Mouse (Mus musculus): ENCODE measurements around the gene Ints6. TPM values are rescaled to one million over a fixed set of nuclear protein-coding genes. Genes with fewer than 3 reads are reported as not detected.

Gene Ints6
- total and polyA plus RNA-seq, 2 experiments from 2014 or later = 9.1 to 20.3 TPM

DNA sequence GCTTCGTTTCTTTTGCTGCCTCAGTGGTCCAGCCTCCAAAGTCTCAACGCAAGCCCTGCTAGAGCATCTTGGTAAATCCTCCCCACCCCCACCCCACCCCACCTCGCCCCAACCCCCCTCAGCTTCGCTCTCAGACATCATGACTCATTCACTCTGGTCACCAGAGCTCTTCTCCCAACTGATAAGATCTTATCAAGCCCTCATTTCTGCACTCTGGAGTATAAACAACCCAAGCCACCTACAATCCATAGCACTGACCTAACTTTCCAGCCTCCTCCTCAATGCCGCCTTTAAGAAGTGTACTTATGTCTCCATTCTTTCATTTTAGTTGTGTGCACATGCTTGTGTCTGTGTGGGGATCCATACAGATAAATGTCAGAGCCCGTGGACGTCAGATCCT lies 34.8 kb upstream of the Ints6 start:
- no peak overlapping the region for H3K4me3 ChIP-seq (ENCODE audit: low read depth, low read length)
- H3K9ac ChIP-seq = no peak overlapping the region
- 86% methylated on average over 7 of the region's 7 CpGs for whole genome bisulfite sequencing
- no peaks in the 10 kb centered on the region for H3K9me3 ChIP-seq (ENCODE audit: low read length)
- no peak overlapping the region for H3K4me2 ChIP-seq (ENCODE audit: low read depth)
- DNase-seq (no peak), ATAC-seq (no peak)
- H3K27ac ChIP-seq (ENCODE audit: low read depth, low read length) = no peak overlapping the region
- TF ChIP-seq CTCF (IDR thresholded peaks at IDR 0.05; ENCODE audit: low read depth) = no peak
- no peaks in the 10 kb centered on the region for H3K4me1 ChIP-seq (ENCODE audit: insufficient read depth)
- H3K27me3 ChIP-seq (ENCODE audit: insufficient read depth, low read length) = no peaks in the 10 kb centered on the region
- H3K36me3 ChIP-seq (ENCODE audit: insufficient read depth) = no peaks in the 10 kb centered on the region

DNA sequence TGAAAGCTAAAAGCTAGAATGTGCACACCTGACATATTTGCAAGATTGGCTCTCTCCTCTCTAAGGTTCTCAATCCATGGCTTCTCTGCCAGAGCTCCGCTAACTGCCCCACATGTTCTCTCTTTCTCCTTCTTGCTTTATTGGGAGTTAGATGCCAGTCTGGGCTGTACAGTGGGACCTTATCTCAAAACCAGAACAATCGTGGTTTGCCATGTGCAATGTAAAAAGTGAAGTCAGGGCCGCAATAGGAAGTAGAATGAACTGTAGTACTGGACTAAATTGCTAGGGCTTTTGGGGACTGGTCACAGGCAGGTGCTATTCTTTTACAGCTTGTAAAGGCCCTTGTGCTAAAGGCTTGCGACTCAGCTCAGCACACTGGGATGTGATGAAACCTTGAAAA lies 28.3 kb upstream of the Ints6 start:
- TF ChIP-seq CTCF (IDR thresholded peaks at IDR 0.05; ENCODE audit: low read depth) = no peak
- Histone ChIP-seq H3K27me3 (ENCODE audit: insufficient read depth, low read length) (no peaks in the 10 kb centered on the region), H3K4me2 (ENCODE audit: low read depth) (no peak overlapping the region), H3K27ac (ENCODE audit: low read depth, low read length) (no peak overlapping the region), H3K4me3 (ENCODE audit: low read depth, low read length) (no peak overlapping the region), H3K36me3 (ENCODE audit: insufficient read depth) (no peaks in the 10 kb centered on the region), H3K9ac (no peak overlapping the region), H3K9me3 (ENCODE audit: low read length) (no peaks in the 10 kb centered on the region), H3K4me1 (ENCODE audit: insufficient read depth) (no peaks in the 10 kb centered on the region)
- DNase-seq (no peak), ATAC-seq (no peak)
- WGBS = 71% methylated on average over 4 of the region's 4 CpGs

DNA sequence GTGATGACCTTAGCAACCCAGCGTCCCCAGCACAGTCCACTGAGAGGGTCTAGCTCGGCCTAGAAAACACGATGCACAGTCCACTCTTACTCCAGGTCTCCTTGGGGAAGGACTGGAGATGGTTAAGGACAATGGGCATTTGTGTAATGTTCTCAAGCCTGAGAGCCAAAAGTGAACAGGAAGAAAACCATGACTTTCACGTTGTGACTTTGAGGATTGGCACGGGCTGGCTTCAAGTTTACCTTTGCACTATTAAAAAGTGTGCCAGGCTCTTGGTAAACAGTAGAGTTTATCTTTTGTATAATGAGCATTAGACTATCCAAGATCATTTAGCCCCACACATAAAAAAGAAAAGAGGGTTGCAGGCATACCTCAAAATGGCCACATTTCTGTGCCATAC lies 22.0 kb upstream of the Ints6 start:
- ATAC-seq (no peak), DNase-seq (no peak)
- Histone ChIP-seq H3K9me3 (ENCODE audit: low read length) (no peaks in the 10 kb centered on the region), H3K9ac (no peak overlapping the region), H3K4me1 (ENCODE audit: insufficient read depth) (no peaks in the 10 kb centered on the region), H3K27ac (ENCODE audit: low read depth, low read length) (no peak overlapping the region), H3K36me3 (ENCODE audit: insufficient read depth) (no peaks in the 10 kb centered on the region), H3K4me2 (ENCODE audit: low read depth) (no peak overlapping the region), H3K4me3 (ENCODE audit: low read depth, low read length) (no peak overlapping the region), H3K27me3 (ENCODE audit: insufficient read depth, low read length) (no peaks in the 10 kb centered on the region)
- TF ChIP-seq CTCF (IDR thresholded peaks at IDR 0.05; ENCODE audit: low read depth) = no peak
- 85% methylated on average over 5 of the region's 5 CpGs for WGBS

DNA sequence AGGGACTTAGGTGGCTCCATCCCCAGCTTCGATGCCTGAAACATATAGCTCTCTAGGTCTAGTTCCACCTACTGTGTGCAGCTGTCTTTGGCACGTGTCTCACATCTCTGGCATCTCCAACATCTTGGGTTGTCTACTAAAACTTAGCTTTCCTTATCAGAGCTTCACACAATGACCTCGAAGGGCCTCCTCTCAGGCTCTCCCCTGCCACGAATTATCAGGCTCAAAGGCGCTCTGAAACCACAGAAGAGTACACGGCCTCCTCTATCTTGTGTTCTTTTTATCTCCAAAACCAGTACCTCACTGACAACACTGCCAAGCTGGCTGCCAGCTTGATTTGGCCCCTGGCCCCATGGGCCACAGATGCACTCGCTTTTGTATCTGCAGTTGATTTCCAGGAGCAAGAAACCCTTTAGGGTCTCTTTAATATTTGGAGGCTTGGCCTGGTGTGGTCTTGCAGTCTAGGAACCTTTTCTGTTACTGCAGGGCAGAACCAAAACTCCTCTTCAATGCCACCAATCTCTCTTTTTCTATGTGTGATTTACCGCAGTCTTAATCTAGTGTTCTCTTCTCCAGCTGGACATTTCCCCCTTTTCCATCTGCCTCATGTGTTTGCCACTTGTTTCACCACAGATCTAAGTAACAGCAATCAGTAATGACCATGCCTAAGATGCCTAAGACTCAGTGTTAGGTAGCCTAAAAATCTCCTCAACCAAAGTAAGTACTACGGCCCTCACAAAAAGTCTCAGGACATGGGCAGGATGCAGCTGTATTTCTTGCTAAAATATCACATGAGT lies 19.7 kb upstream of the Ints6 start:
- no peaks in the 10 kb centered on the region for H3K9me3 ChIP-seq (ENCODE audit: low read length)
- no peak overlapping the region for H3K27ac ChIP-seq (ENCODE audit: low read depth, low read length)
- H3K9ac ChIP-seq = no peak overlapping the region
- H3K36me3 ChIP-seq (ENCODE audit: insufficient read depth) = no peaks in the 10 kb centered on the region
- no peak overlapping the region for H3K4me3 ChIP-seq (ENCODE audit: low read depth, low read length)
- ATAC-seq (no peak), DNase-seq (no peak)
- H3K4me1 ChIP-seq (ENCODE audit: insufficient read depth) = no peaks in the 10 kb centered on the region
- no peak overlapping the region for H3K4me2 ChIP-seq (ENCODE audit: low read depth)
- TF ChIP-seq CTCF (IDR thresholded peaks at IDR 0.05; ENCODE audit: low read depth) = no peak
- H3K27me3 ChIP-seq (ENCODE audit: insufficient read depth, low read length) = no peaks in the 10 kb centered on the region
- WGBS = 80% methylated on average over 9 of the region's 9 CpGs

DNA sequence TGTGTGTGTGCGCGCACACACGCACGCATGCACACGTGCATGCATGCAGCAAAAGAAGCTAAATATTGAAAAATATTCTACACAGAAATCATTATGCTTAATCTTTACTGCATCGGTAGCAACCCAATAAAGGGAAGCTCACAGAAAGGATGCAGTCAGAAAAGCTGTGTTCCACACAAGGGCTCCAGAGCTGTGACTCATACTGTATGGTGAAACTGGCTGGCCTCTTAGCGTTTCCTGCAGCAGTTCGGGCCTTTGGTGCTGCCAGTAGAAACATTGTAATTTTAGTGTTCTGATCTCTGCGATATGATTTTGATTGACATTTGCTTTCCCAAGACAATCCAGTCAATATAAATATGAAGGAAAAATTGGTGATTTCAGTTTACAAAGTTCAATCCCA lies 17.1 kb upstream of the Ints6 start:
- no peak for TF ChIP-seq CTCF (IDR thresholded peaks at IDR 0.05; ENCODE audit: low read depth)
- Histone ChIP-seq H3K36me3 (ENCODE audit: insufficient read depth) (no peaks in the 10 kb centered on the region), H3K4me2 (ENCODE audit: low read depth) (no peak overlapping the region), H3K4me1 (ENCODE audit: insufficient read depth) (no peaks in the 10 kb centered on the region), H3K9ac (no peak overlapping the region), H3K27me3 (ENCODE audit: insufficient read depth, low read length) (no peaks in the 10 kb centered on the region), H3K27ac (ENCODE audit: low read depth, low read length) (no peak overlapping the region), H3K9me3 (ENCODE audit: low read length) (no peaks in the 10 kb centered on the region), H3K4me3 (ENCODE audit: low read depth, low read length) (no peak overlapping the region)
- DNase-seq (no peak), ATAC-seq (no peak)
- 93% methylated on average over 9 of the region's 9 CpGs for WGBS

DNA sequence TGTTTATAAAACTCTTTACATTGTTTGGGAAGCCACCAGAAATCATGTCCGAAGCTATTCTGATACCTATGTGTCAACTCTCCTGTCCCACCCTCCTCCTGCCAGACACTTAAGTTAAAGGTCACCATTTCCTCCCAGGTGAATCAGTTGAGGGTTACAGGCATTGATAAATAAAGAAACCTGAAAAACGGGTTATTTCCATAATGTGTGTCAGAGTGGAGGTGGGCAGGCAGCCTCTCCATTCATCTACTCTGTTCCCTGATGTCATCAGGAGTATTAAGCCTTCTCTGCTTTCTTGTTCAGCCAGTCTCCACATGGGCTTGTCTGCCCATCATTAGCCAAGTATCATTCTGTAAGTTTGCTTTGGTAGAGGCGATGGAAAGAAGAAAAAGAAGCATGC lies 14.1 kb upstream of the Ints6 start:
- Histone ChIP-seq H3K27ac (ENCODE audit: low read depth, low read length) (no peak overlapping the region), H3K36me3 (ENCODE audit: insufficient read depth) (no peaks in the 10 kb centered on the region), H3K9me3 (ENCODE audit: low read length) (no peaks in the 10 kb centered on the region), H3K4me2 (ENCODE audit: low read depth) (no peak overlapping the region), H3K4me1 (ENCODE audit: insufficient read depth) (no peaks in the 10 kb centered on the region), H3K4me3 (ENCODE audit: low read depth, low read length) (no peak overlapping the region), H3K9ac (no peak overlapping the region), H3K27me3 (ENCODE audit: insufficient read depth, low read length) (no peaks in the 10 kb centered on the region)
- no peak for ATAC-seq
- 84% methylated on average over 3 of the region's 3 CpGs for WGBS
- no peak for DNase-seq
- no peak for TF ChIP-seq CTCF (IDR thresholded peaks at IDR 0.05; ENCODE audit: low read depth)

DNA sequence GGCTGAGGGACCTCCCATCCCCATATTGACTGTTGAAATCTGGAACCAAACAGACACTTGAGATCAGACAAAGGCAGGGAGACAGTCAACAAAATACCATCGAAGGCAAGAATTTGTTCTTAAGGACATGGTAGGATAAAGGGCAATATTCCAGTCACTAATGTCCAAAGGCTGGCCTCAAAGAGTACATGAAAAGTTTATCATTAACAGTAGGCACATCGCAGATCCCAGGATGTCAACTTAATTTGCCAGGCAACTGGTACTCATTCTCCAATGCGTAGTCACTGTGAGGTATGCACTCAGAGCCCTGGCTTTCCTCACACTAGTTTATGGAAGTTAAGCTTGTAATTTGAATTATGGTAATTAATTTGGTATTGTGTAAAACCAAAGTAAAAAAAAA lies 13.3 kb upstream of the Ints6 start:
- no peak overlapping the region for H3K4me2 ChIP-seq (ENCODE audit: low read depth)
- no peak overlapping the region for H3K4me3 ChIP-seq (ENCODE audit: low read depth, low read length)
- DNase-seq (no peak), ATAC-seq (no peak)
- no peaks in the 10 kb centered on the region for H3K27me3 ChIP-seq (ENCODE audit: insufficient read depth, low read length)
- no peaks in the 10 kb centered on the region for H3K9me3 ChIP-seq (ENCODE audit: low read length)
- no peaks in the 10 kb centered on the region for H3K4me1 ChIP-seq (ENCODE audit: insufficient read depth)
- H3K36me3 ChIP-seq (ENCODE audit: insufficient read depth) = no peaks in the 10 kb centered on the region
- H3K9ac ChIP-seq = no peak overlapping the region
- 96% methylated on average over 3 of the region's 3 CpGs for WGBS
- no peak for TF ChIP-seq CTCF (IDR thresholded peaks at IDR 0.05; ENCODE audit: low read depth)
- no peak overlapping the region for H3K27ac ChIP-seq (ENCODE audit: low read depth, low read length)
